Mouse (Mus musculus): ENCODE results near the gene Nkain4.

DNA sequence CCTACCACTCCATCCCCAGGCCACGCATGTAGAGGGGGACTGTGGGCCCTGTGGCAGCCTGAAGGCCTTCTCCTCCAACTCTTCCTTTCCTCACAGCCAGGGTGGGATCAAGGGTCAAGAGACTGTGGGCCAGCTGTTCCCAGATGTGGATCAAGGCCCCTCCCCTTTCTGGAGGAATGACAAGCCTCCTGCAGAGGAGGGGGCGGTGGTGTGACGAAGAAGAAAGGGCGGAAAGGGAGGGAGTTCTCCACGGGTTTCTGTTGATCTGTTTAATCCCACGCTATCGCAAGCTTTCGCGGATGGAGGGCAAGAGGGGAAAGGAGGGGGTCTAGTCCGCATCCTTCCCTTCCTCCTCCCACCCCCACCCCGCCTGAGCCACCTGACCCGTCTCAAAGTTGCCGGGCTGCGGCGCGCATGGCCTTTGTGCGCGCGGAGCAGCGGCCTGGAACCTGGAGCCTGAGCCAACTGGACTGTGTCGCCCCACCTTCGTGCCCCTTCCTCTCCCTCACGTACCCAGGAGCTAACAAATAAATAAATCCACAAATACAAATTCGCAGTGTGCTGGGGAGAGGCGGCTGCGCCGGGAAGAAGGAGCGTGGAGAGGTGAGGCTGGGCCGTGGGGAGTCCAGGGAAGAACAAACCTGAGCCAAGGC lies 64.0 kb downstream of the Nkain4 start:
- TF ChIP-seq POLR2A (IDR thresholded peaks at IDR 0.05; ENCODE audit: borderline replicate concordance, extremely low read depth, low read depth, low read length) (no peak), CTCF (IDR thresholded peaks at IDR 0.05; ENCODE audit: insufficient read depth, low read length) (no peak)
